Mouse (Mus musculus) cerebellum, adult 2 months (tissue): ENCODE results near the gene Slc1a2.

Experiments used
- CTCF ChIP-seq: fragments of 200-500 bp; IDR thresholded peaks from 2 replicates; pipeline ENCODE4 v1.5.1; 2011; ENCODE audit warnings: low read depth, mild to moderate bottlenecking, control low read depth, low read length, moderate library complexity, borderline replicate concordance; ENCODE audit not compliant: insufficient read depth
- POLR2A ChIP-seq: fragments of 200-500 bp; IDR thresholded peaks from 2 replicates; pipeline ENCODE4 v1.6.1; 2011; ENCODE audit warnings: low read length, control low read depth, borderline replicate concordance; ENCODE audit not compliant: insufficient read depth

GRCm38 (mm10) chr2:102721859-102722258 is 63.4 kb downstream of the Slc1a2 start:
- TF ChIP-seq POLR2A: no peak
- TF ChIP-seq CTCF: no peak
